Mouse (Mus musculus) forebrain, embryonic 12.5 days (tissue): ENCODE measurements around the gene Tesk2. TPM values are rescaled to one million over a fixed set of nuclear protein-coding genes. Genes with fewer than 3 reads are reported as not detected.
A peak's percentile ranks its signal among the peaks of the same experiment; 100 is the strongest.

Source experiments
- ATAC-seq: fragments of 200-750 bp; cut with Nextera tagmentation; 2 replicates; pipeline ENCODE4 v1.8.0; 2017; ENCODE audit warnings: moderate TSS enrichment; ENCODE audit not compliant: low FRiP score
- H3K27ac ChIP-seq: fragments of 300-500 bp; sonication (generic); 2 replicates; pipeline ENCODE4 v1.5.1; 2016; ENCODE audit warnings: mild to moderate bottlenecking
- H3K27me3 ChIP-seq: fragments of 300-500 bp; sonication (generic); 2 replicates; pipeline ENCODE4 v1.6.1; 2016; ENCODE audit warnings: mild to moderate bottlenecking
- H3K36me3 ChIP-seq: fragments of 300-500 bp; sonication (generic); replicated peaks from 2 replicates; pipeline ENCODE4 v1.6.1; 2016; ENCODE audit warnings: mild to moderate bottlenecking
- H3K4me1 ChIP-seq: fragments of 300-500 bp; sonication (generic); 2 replicates; pipeline ENCODE4 v1.6.1; 2016
- H3K4me2 ChIP-seq: fragments of 300-500 bp; sonication (generic); 2 replicates; pipeline ENCODE4 v1.6.1; 2016; ENCODE audit warnings: mild to moderate bottlenecking, moderate library complexity
- H3K4me3 ChIP-seq: fragments of 300-500 bp; sonication (generic); replicated peaks from 2 replicates; pipeline ENCODE4 v1.5.1; 2016; ENCODE audit warnings: mild to moderate bottlenecking
- H3K9ac ChIP-seq: fragments of 300-500 bp; sonication (generic); 2 replicates; pipeline ENCODE4 v1.6.1; 2016; ENCODE audit warnings: mild to moderate bottlenecking
- H3K9me3 ChIP-seq: fragments of 300-500 bp; sonication (generic); 2 replicates; pipeline ENCODE4 v1.6.1; 2016
- WGBS: fragments of 180-500 bp; shearing (Covaris S2); methylation state at CpG from one replicate; pipeline ENCODE4 v1.1.7; 2016; 5-methylcytosine and 5-hydroxymethylcytosine counted together
- polyA plus RNA-seq: library from polyadenylated mRNA; unstranded; fragments of >200 nt; fragmentation: Nextera tagmentation; extraction: Ambion mirVana; gene quantifications from 2 replicates; pipeline ENCODE4 v1.2.1, GENCODE M21; 2016

The Tesk2 gene
- polyA plus RNA-seq, 1 experiment from 2014 or later: 6.5 TPM

GRCm38 (mm10) chr4:116692146-116692545, 28.6 kb upstream of the Tesk2 start:
- WGBS: 89% methylated on average over 2 of the region's 2 CpGs
- H3K4me2 ChIP-seq: no peak overlapping the region

GRCm38 (mm10) chr4:116693785-116694184, 27.0 kb upstream of the Tesk2 start:
- 77% methylated on average over 2 of the region's 2 CpGs for WGBS
- H3K27ac ChIP-seq: no peak overlapping the region
- H3K4me1 ChIP-seq: no peaks in the 10 kb centered on the region
- ATAC-seq: no peak
- H3K9ac ChIP-seq: no peak overlapping the region
- no peak overlapping the region for H3K4me2 ChIP-seq
- no peaks in the 10 kb centered on the region for H3K27me3 ChIP-seq
- no peaks in the 10 kb centered on the region for H3K9me3 ChIP-seq
- H3K36me3 ChIP-seq: peaks cover 89% of the 10 kb centered on the region
- H3K4me3 ChIP-seq: no peak overlapping the region

More at GRCm38 (mm10) chr4:116692146-116692545, 28.6 kb upstream of the Tesk2 start:
- H3K36me3 ChIP-seq: peaks cover 85% of the 10 kb centered on the region
- peaks cover 2% of the 10 kb centered on the region for H3K4me1 ChIP-seq
- H3K9me3 ChIP-seq: no peaks in the 10 kb centered on the region
- no peak for ATAC-seq
- H3K9ac ChIP-seq: no peak overlapping the region
- H3K27me3 ChIP-seq: no peaks in the 10 kb centered on the region
- no peak overlapping the region for H3K27ac ChIP-seq
- H3K4me3 ChIP-seq: no peak overlapping the region

- Histone ChIP-seq H3K4me3 (no peak overlapping the region), H3K9me3 (no peaks in the 10 kb centered on the region), H3K4me1 (no peaks in the 10 kb centered on the region), H3K27me3 (no peaks in the 10 kb centered on the region), H3K27ac (no peak overlapping the region), H3K36me3 (peaks cover 68% of the 10 kb centered on the region), H3K4me2 (no peak overlapping the region), H3K9ac (no peak overlapping the region)
- no peak for ATAC-seq
- WGBS: 92% methylated on average over 2 of the region's 2 CpGs
Measured at GRCm38 (mm10) chr4:116698693-116699342, 21.9 kb upstream of the Tesk2 start.

GRCm38 (mm10) chr4:116700964-116701363, 19.8 kb upstream of the Tesk2 start:
- ATAC-seq: no peak
- Histone ChIP-seq H3K36me3 (peaks cover 57% of the 10 kb centered on the region), H3K4me2 (no peak overlapping the region), H3K4me1 (no peaks in the 10 kb centered on the region), H3K4me3 (no peak overlapping the region), H3K27ac (no peak overlapping the region), H3K9ac (no peak overlapping the region), H3K27me3 (no peaks in the 10 kb centered on the region), H3K9me3 (no peaks in the 10 kb centered on the region)
- WGBS: 89% methylated on average over 1 of the region's 1 CpGs

- no peaks in the 10 kb centered on the region for H3K9me3 ChIP-seq
- peaks cover 34% of the 10 kb centered on the region for H3K36me3 ChIP-seq
- 41% methylated on average over 6 of the region's 6 CpGs for WGBS
- H3K27me3 ChIP-seq: no peaks in the 10 kb centered on the region
- H3K27ac ChIP-seq: no peak overlapping the region
- H3K4me2 ChIP-seq: no peak overlapping the region
- H3K9ac ChIP-seq: no peak overlapping the region
- no peak overlapping the region for H3K4me3 ChIP-seq
- no peak for ATAC-seq
- peaks cover 7% of the 10 kb centered on the region for H3K4me1 ChIP-seq
Measured at GRCm38 (mm10) chr4:116703804-116704203, 16.9 kb upstream of the Tesk2 start.

GRCm38 (mm10) chr4:116707666-116708065, 13.1 kb upstream of the Tesk2 start:
- Histone ChIP-seq H3K9me3 (no peaks in the 10 kb centered on the region), H3K4me3 (peak overlapping the region; percentile 52), H3K9ac (peak overlapping the region; percentile 59), H3K36me3 (peaks cover 19% of the 10 kb centered on the region), H3K27me3 (no peaks in the 10 kb centered on the region), H3K4me1 (peaks cover 19% of the 10 kb centered on the region), H3K4me2 (peak overlapping the region; percentile 79), H3K27ac (no peak overlapping the region)
- ATAC-seq: peak; percentile 5; the same call in 1 of the 2 replicates
- WGBS: 16% methylated on average over 9 of the region's 9 CpGs

- no peaks in the 10 kb centered on the region for H3K9me3 ChIP-seq
- H3K27me3 ChIP-seq: no peaks in the 10 kb centered on the region
- ATAC-seq: peak; percentile 98
- peaks cover 19% of the 10 kb centered on the region for H3K4me1 ChIP-seq
- peak within 1 kb of the TSS; percentile 60 for H3K9ac ChIP-seq
- H3K27ac ChIP-seq: no peak within 1 kb of the TSS
- H3K4me2 ChIP-seq: peak within 1 kb of the TSS; percentile 79
- H3K4me3 ChIP-seq: peak within 1 kb of the TSS; percentile 52
- under 1% methylated on average over 29 of the region's 29 CpGs for WGBS
- H3K36me3 ChIP-seq: peaks cover 19% of the 10 kb centered on the region
Measured at GRCm38 (mm10) chr4:116708201-116708764, 12.5 kb upstream of the Tesk2 start, which contains the start of the genes Mmachc and Ccdc163. Gene Mmachc, minus strand, starts transcription at chr4:116708406. Gene Ccdc163, plus strand, starts transcription at chr4:116708509.

- Histone ChIP-seq H3K4me2 (peak overlapping the region; percentile 79), H3K4me3 (peak overlapping the region; percentile 52), H3K4me1 (peaks cover 19% of the 10 kb centered on the region), H3K36me3 (peaks cover 12% of the 10 kb centered on the region; the same call in 1 of the 2 replicates), H3K9me3 (no peaks in the 10 kb centered on the region), H3K27ac (no peak overlapping the region), H3K9ac (peak overlapping the region; percentile 60), H3K27me3 (no peaks in the 10 kb centered on the region)
- 5% methylated on average over 9 of the region's 9 CpGs for WGBS
- ATAC-seq: no peak
Measured at GRCm38 (mm10) chr4:116708791-116709390, 11.9 kb upstream of the Tesk2 start.

GRCm38 (mm10) chr4:116710154-116710553, 10.6 kb upstream of the Tesk2 start:
- no peak overlapping the region for H3K4me2 ChIP-seq
- no peak overlapping the region for H3K9ac ChIP-seq
- H3K4me1 ChIP-seq: peaks cover 19% of the 10 kb centered on the region
- no peaks in the 10 kb centered on the region for H3K9me3 ChIP-seq
- H3K27me3 ChIP-seq: no peaks in the 10 kb centered on the region
- H3K4me3 ChIP-seq: no peak overlapping the region; the same call in 1 of the 2 replicates
- H3K36me3 ChIP-seq: peaks cover 9% of the 10 kb centered on the region
- no peak overlapping the region for H3K27ac ChIP-seq
- ATAC-seq: no peak
- 96% methylated on average over 2 of the region's 2 CpGs for WGBS

- H3K4me2 ChIP-seq: no peak overlapping the region
- peaks cover 10% of the 10 kb centered on the region for H3K36me3 ChIP-seq
- peaks cover 15% of the 10 kb centered on the region for H3K4me1 ChIP-seq
- no peaks in the 10 kb centered on the region for H3K9me3 ChIP-seq
- H3K27me3 ChIP-seq: no peaks in the 10 kb centered on the region
- ATAC-seq: no peak
- no peak overlapping the region for H3K9ac ChIP-seq
- WGBS: 93% methylated on average over 1 of the region's 1 CpGs
- no peak overlapping the region for H3K4me3 ChIP-seq
- H3K27ac ChIP-seq: no peak overlapping the region
Measured at GRCm38 (mm10) chr4:116712536-116712935, 8.2 kb upstream of the Tesk2 start.

- Histone ChIP-seq H3K4me2 (no peak overlapping the region), H3K9ac (no peak overlapping the region), H3K36me3 (peaks cover 6% of the 10 kb centered on the region), H3K27ac (no peak overlapping the region), H3K4me1 (peaks cover 17% of the 10 kb centered on the region), H3K9me3 (no peaks in the 10 kb centered on the region), H3K4me3 (no peak overlapping the region), H3K27me3 (peaks cover 5% of the 10 kb centered on the region; the same call in 1 of the 2 replicates)
- 16% methylated on average over 3 of the region's 3 CpGs for WGBS
- peak; percentile 28; the same call in 1 of the 2 replicates for ATAC-seq
Measured at GRCm38 (mm10) chr4:116719396-116719795, 1.4 kb upstream of the Tesk2 start.

GRCm38 (mm10) chr4:116721098-116721628, 415 bp downstream of the Tesk2 start:
- H3K4me3 ChIP-seq: peak overlapping the region; percentile 78
- ATAC-seq: no peak; the same call in 1 of the 2 replicates
- H3K27me3 ChIP-seq: peaks cover 5% of the 10 kb centered on the region; the same call in 1 of the 2 replicates
- no peaks in the 10 kb centered on the region for H3K36me3 ChIP-seq
- no peaks in the 10 kb centered on the region for H3K9me3 ChIP-seq
- peak overlapping the region; percentile 75 for H3K27ac ChIP-seq
- peaks cover 17% of the 10 kb centered on the region for H3K4me1 ChIP-seq
- 0% methylated on average over 29 of the region's 29 CpGs for WGBS
- H3K9ac ChIP-seq: peak overlapping the region; percentile 84
- H3K4me2 ChIP-seq: peak overlapping the region; percentile 92
